Mouse (Mus musculus): ENCODE data around the gene Hao1. TPM values are rescaled to one million over a fixed set of nuclear protein-coding genes. Genes with fewer than 3 reads are reported as not detected.

Hao1 gene
- polyA plus RNA-seq (2012; fragmentation: generic; extraction: Trizol), result 0.28 TPM
- long read RNA-seq, experiment 1, partial matches to known transcripts, result 0 of 2 reads
- long read RNA-seq, experiment 1, other reads (novel, unspliced or antisense), result 2 of 2 reads
- long read RNA-seq, experiment 2, partial matches to known transcripts, result 0 of 2 reads
- long read RNA-seq, experiment 2, other reads (novel, unspliced or antisense), result 2 of 2 reads

- Histone ChIP-seq H3K27me3 (ENCODE audit: control insufficient read depth, insufficient read depth, insufficient read length) (no peaks in the 10 kb centered on the region), H3K36me3 (ENCODE audit: control insufficient read depth, insufficient read depth) (no peaks in the 10 kb centered on the region), H3K79me3 (ENCODE audit: low read depth) (no peaks in the 10 kb centered on the region), H3K4me3 (ENCODE audit: insufficient read depth, poor library complexity, severe bottlenecking) (no peak within 1 kb of the TSS), H3ac (ENCODE audit: control insufficient read depth, insufficient read length, low read depth) (no peak within 1 kb of the TSS), H3K79me2 (ENCODE audit: control insufficient read depth, insufficient read depth) (no peaks in the 10 kb centered on the region)
- no peak for TF ChIP-seq CTCF (IDR thresholded peaks at IDR 0.05; ENCODE audit: control insufficient read depth, insufficient read depth, insufficient read length)
- no peak for TF ChIP-seq MYOG (IDR thresholded peaks at IDR 0.05; ENCODE audit: control insufficient read depth, extremely low read depth, insufficient read length)
- TF ChIP-seq USF1 (IDR thresholded peaks at IDR 0.05; ENCODE audit: low read depth), result no peak
- no peak for TF ChIP-seq CEBPB (IDR thresholded peaks at IDR 0.05; ENCODE audit: low read depth)
- no peak for TF ChIP-seq FOSL1 (IDR thresholded peaks at IDR 0.05; ENCODE audit: insufficient read depth, low read length, poor library complexity, severe bottlenecking)
- TF ChIP-seq MYOD1 (IDR thresholded peaks at IDR 0.05; ENCODE audit: control insufficient read depth, insufficient read length, low read depth), result no peak
- no peak for TF ChIP-seq MAX (IDR thresholded peaks at IDR 0.05)
These were observed at the start of gene Hao1 for GRCm38 (mm10) chr2:134554221-134554727. TSS of gene Hao1 (minus strand) at chr2:134554368.

GRCm38 (mm10) chr2:134591081-134591694, 37.0 kb upstream of the Hao1 start:
- Histone ChIP-seq H3K4me3 (ENCODE audit: insufficient read depth, poor library complexity, severe bottlenecking) (no peak overlapping the region), H3K27me3 (ENCODE audit: control insufficient read depth, insufficient read depth, insufficient read length) (no peaks in the 10 kb centered on the region), H3K79me2 (ENCODE audit: control insufficient read depth, insufficient read depth) (no peaks in the 10 kb centered on the region), H3K79me3 (ENCODE audit: low read depth) (no peaks in the 10 kb centered on the region), H3K36me3 (ENCODE audit: control insufficient read depth, insufficient read depth) (peaks cover 13% of the 10 kb centered on the region), H3ac (ENCODE audit: control insufficient read depth, insufficient read length, low read depth) (no peak overlapping the region)
- no peak for TF ChIP-seq FOSL1 (IDR thresholded peaks at IDR 0.05; ENCODE audit: insufficient read depth, low read length, poor library complexity, severe bottlenecking)
- TF ChIP-seq MYOD1 (IDR thresholded peaks at IDR 0.05; ENCODE audit: control insufficient read depth, insufficient read length, low read depth), result no peak
- no peak for TF ChIP-seq MAX (IDR thresholded peaks at IDR 0.05)
- no peak for TF ChIP-seq CTCF (IDR thresholded peaks at IDR 0.05; ENCODE audit: control insufficient read depth, insufficient read depth, insufficient read length)
- no peak for TF ChIP-seq MYOG (IDR thresholded peaks at IDR 0.05; ENCODE audit: control insufficient read depth, extremely low read depth, insufficient read length)

GRCm38 (mm10) chr2:134585243-134585642, 31.1 kb upstream of the Hao1 start:
- TF ChIP-seq CEBPB (IDR thresholded peaks at IDR 0.05; ENCODE audit: low read depth) (no peak), FOSL1 (IDR thresholded peaks at IDR 0.05; ENCODE audit: insufficient read depth, low read length, poor library complexity, severe bottlenecking) (no peak), MYOD1 (IDR thresholded peaks at IDR 0.05; ENCODE audit: control insufficient read depth, insufficient read length, low read depth) (no peak), MAX (IDR thresholded peaks at IDR 0.05) (no peak), USF1 (IDR thresholded peaks at IDR 0.05; ENCODE audit: low read depth) (no peak), CTCF (IDR thresholded peaks at IDR 0.05; ENCODE audit: control insufficient read depth, insufficient read depth, insufficient read length) (no peak), MYOG (IDR thresholded peaks at IDR 0.05; ENCODE audit: control insufficient read depth, extremely low read depth, insufficient read length) (no peak)
- Histone ChIP-seq H3K4me3 (ENCODE audit: insufficient read depth, poor library complexity, severe bottlenecking) (no peak overlapping the region), H3K36me3 (ENCODE audit: control insufficient read depth, insufficient read depth) (no peaks in the 10 kb centered on the region), H3K79me2 (ENCODE audit: control insufficient read depth, insufficient read depth) (no peaks in the 10 kb centered on the region), H3ac (ENCODE audit: control insufficient read depth, insufficient read length, low read depth) (no peak overlapping the region), H3K79me3 (ENCODE audit: low read depth) (no peaks in the 10 kb centered on the region), H3K27me3 (ENCODE audit: control insufficient read depth, insufficient read depth, insufficient read length) (no peaks in the 10 kb centered on the region)

- Histone ChIP-seq H3K79me2 (ENCODE audit: control insufficient read depth, insufficient read depth) (no peaks in the 10 kb centered on the region), H3ac (ENCODE audit: control insufficient read depth, insufficient read length, low read depth) (no peak overlapping the region), H3K27me3 (ENCODE audit: control insufficient read depth, insufficient read depth, insufficient read length) (no peaks in the 10 kb centered on the region), H3K36me3 (ENCODE audit: control insufficient read depth, insufficient read depth) (no peaks in the 10 kb centered on the region), H3K79me3 (ENCODE audit: low read depth) (no peaks in the 10 kb centered on the region), H3K4me3 (ENCODE audit: insufficient read depth, poor library complexity, severe bottlenecking) (no peak overlapping the region)
- TF ChIP-seq MYOG (IDR thresholded peaks at IDR 0.05; ENCODE audit: control insufficient read depth, extremely low read depth, insufficient read length), result no peak
- TF ChIP-seq MAX (IDR thresholded peaks at IDR 0.05), result no peak
- TF ChIP-seq MYOD1 (IDR thresholded peaks at IDR 0.05; ENCODE audit: control insufficient read depth, insufficient read length, low read depth), result no peak
- no peak for TF ChIP-seq CEBPB (IDR thresholded peaks at IDR 0.05; ENCODE audit: low read depth)
- no peak for TF ChIP-seq CTCF (IDR thresholded peaks at IDR 0.05; ENCODE audit: control insufficient read depth, insufficient read depth, insufficient read length)
- no peak for TF ChIP-seq USF1 (IDR thresholded peaks at IDR 0.05; ENCODE audit: low read depth)
- TF ChIP-seq FOSL1 (IDR thresholded peaks at IDR 0.05; ENCODE audit: insufficient read depth, low read length, poor library complexity, severe bottlenecking), result no peak
These were observed 5.3 kb upstream of the Hao1 start for GRCm38 (mm10) chr2:134559422-134559821.

GRCm38 (mm10) chr2:134552358-134552757, 1.8 kb downstream of the Hao1 start:
- H3ac ChIP-seq (ENCODE audit: control insufficient read depth, insufficient read length, low read depth), result no peak overlapping the region
- H3K4me3 ChIP-seq (ENCODE audit: insufficient read depth, poor library complexity, severe bottlenecking), result no peak overlapping the region
- no peak for TF ChIP-seq CEBPB (IDR thresholded peaks at IDR 0.05; ENCODE audit: low read depth)
- TF ChIP-seq MAX (IDR thresholded peaks at IDR 0.05), result no peak
- TF ChIP-seq USF1 (IDR thresholded peaks at IDR 0.05; ENCODE audit: low read depth), result no peak
- TF ChIP-seq MYOD1 (IDR thresholded peaks at IDR 0.05; ENCODE audit: control insufficient read depth, insufficient read length, low read depth), result no peak
- TF ChIP-seq MYOG (IDR thresholded peaks at IDR 0.05; ENCODE audit: control insufficient read depth, extremely low read depth, insufficient read length), result no peak
- no peak for TF ChIP-seq FOSL1 (IDR thresholded peaks at IDR 0.05; ENCODE audit: insufficient read depth, low read length, poor library complexity, severe bottlenecking)
- no peak for TF ChIP-seq CTCF (IDR thresholded peaks at IDR 0.05; ENCODE audit: control insufficient read depth, insufficient read depth, insufficient read length)
- H3K79me3 ChIP-seq (ENCODE audit: low read depth), result no peaks in the 10 kb centered on the region
- H3K79me2 ChIP-seq (ENCODE audit: control insufficient read depth, insufficient read depth), result no peaks in the 10 kb centered on the region
- H3K27me3 ChIP-seq (ENCODE audit: control insufficient read depth, insufficient read depth, insufficient read length), result no peaks in the 10 kb centered on the region
- no peaks in the 10 kb centered on the region for H3K36me3 ChIP-seq (ENCODE audit: control insufficient read depth, insufficient read depth)

Measured in C2C12 (cell line).